Mouse (Mus musculus): ENCODE measurements at regions not wholly inside any gene's neighbourhood (a gene's known extent, or its start where the extent isn't known, plus 50 kb on each side); places are given as distances from the start of the nearest gene placed in this dataset.

DNA sequence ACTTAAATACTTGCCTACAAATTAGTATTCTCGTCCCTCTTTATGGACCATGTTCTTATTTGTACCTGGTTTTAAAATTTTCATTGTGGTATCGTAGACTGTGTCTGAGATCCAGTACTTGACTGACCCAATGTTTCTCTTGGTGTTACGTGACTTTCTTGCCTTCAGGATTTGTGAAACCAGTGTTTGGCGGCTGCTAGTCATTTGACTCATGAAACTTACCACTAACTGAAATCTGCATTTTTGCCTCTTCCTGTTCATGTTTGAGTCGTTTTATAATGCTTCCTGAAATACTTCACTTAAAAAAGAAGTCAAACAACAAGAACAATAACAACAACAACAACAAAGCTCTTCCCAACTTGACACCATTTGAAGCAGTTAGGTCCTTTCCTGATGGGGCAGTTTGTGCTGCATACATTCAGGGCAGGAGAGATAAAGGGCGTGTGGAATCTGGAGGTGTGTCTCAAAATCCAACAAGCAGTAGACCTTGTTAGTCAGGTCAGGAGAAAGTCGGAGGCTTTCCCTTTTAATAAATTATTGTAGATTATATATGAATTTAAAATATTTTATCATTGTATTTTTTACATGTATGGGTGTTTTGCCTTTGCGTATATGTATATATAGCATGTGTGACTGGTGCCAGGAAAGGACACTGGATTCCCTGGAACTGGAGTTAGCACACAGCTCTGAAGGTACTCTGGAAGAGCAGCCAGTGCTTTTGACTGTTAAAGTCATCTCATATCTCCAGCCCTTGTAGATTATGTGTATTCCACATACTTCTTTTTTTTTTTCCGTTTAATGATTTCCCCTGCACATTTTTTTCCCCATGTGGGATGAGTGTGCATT is 80.8 kb upstream of the Cdkn2b start:
- no peak for TF ChIP-seq CTCF (IDR thresholded peaks at IDR 0.05; ENCODE audit: low read depth)
- Histone ChIP-seq H3K4me1 (replicated peaks; ENCODE audit: insufficient read depth, low read length) (no peaks in the 10 kb centered on the region), H3K9ac (ENCODE audit: low read depth, low read length) (no peak overlapping the region), H3K4me2 (ENCODE audit: low read length) (no peak overlapping the region), H3K4me3 (replicated peaks; ENCODE audit: low read depth, low read length) (no peak overlapping the region), H3K27ac (no peak overlapping the region), H3K9me3 (replicated peaks; ENCODE audit: low read length) (no peaks in the 10 kb centered on the region), H3K36me3 (ENCODE audit: insufficient read depth, low read length) (no peaks in the 10 kb centered on the region), H3K27me3 (ENCODE audit: insufficient read depth, low read length) (no peaks in the 10 kb centered on the region)
- ATAC-seq (replicated peaks; ENCODE audit: low FRiP score, low read depth) (no peak), DNase-seq (ENCODE audit: low spot score) (no peak)
- 83% methylated on average over 9 of the region's 9 CpGs for WGBS

DNA sequence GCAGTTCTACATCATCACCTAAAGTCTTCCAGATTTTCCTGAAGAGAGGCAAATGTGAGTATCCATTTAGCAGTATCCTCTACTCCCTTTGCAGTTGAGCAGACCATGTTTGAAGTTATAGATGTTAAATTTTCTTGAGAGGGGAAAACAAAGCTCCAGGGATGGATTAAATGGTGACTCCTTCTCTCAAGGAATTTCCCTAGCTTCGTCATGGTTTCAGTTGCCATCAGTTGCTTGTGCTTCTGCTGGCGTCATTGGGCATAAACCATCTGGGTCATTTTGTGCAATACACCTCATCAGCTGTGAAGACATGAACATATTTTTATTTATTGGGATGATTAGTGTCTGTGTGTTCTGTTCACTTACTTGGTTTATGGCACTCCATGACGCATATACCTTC is 72.7 kb upstream of the Cdkn2b start:
- H3K27me3 ChIP-seq (ENCODE audit: insufficient read depth, low read length): no peaks in the 10 kb centered on the region
- H3K9me3 ChIP-seq (replicated peaks; ENCODE audit: low read length): no peaks in the 10 kb centered on the region
- H3K4me2 ChIP-seq (ENCODE audit: low read length): no peak overlapping the region
- no peak for DNase-seq (ENCODE audit: low spot score)
- no peak overlapping the region for H3K9ac ChIP-seq (ENCODE audit: low read depth, low read length)
- WGBS: 92% methylated on average over 3 of the region's 3 CpGs
- ATAC-seq (replicated peaks; ENCODE audit: low FRiP score, low read depth): no peak
- H3K36me3 ChIP-seq (ENCODE audit: insufficient read depth, low read length): no peaks in the 10 kb centered on the region
- no peaks in the 10 kb centered on the region for H3K4me1 ChIP-seq (replicated peaks; ENCODE audit: insufficient read depth, low read length)
- H3K4me3 ChIP-seq (replicated peaks; ENCODE audit: low read depth, low read length): no peak overlapping the region
- H3K27ac ChIP-seq: no peak overlapping the region
- TF ChIP-seq CTCF (IDR thresholded peaks at IDR 0.05; ENCODE audit: low read depth): no peak

DNA sequence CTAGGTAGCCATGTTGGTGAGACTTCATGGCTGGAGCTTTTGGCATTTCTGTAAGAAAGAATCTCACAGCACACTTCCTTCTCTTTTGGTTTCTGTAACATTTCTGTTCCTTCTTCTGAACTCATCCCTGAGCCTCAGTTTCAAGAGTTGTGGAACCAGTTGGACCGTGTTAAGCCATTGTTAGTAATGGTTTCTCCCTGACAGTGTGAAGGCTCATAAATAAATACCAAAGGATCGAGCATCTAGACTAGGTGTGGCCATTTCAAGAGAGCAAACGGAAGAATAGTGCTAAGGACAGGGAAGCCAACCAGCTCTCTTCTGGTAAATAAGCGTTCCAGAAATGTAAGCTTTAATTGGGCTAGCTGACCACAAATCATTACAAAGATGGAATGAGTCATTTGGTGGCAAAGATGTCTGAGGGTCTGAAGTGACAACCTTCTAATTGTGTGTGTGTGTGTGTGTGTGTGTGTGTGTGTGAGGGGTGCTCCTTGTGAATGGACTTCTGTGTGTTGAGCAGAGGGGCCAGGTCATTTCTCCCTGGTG is 71.7 kb upstream of the Cdkn2b start:
- Histone ChIP-seq H3K4me1 (replicated peaks; ENCODE audit: insufficient read depth, low read length) (no peaks in the 10 kb centered on the region), H3K27me3 (ENCODE audit: insufficient read depth, low read length) (no peaks in the 10 kb centered on the region), H3K36me3 (ENCODE audit: insufficient read depth, low read length) (no peaks in the 10 kb centered on the region), H3K27ac (no peak overlapping the region), H3K9ac (ENCODE audit: low read depth, low read length) (no peak overlapping the region), H3K4me2 (ENCODE audit: low read length) (no peak overlapping the region), H3K9me3 (replicated peaks; ENCODE audit: low read length) (no peaks in the 10 kb centered on the region), H3K4me3 (replicated peaks; ENCODE audit: low read depth, low read length) (no peak overlapping the region)
- no peak for ATAC-seq (replicated peaks; ENCODE audit: low FRiP score, low read depth)
- TF ChIP-seq CTCF (IDR thresholded peaks at IDR 0.05; ENCODE audit: low read depth): no peak
- DNase-seq (ENCODE audit: low spot score): no peak
- 67% methylated on average over 4 of the region's 4 CpGs for WGBS

DNA sequence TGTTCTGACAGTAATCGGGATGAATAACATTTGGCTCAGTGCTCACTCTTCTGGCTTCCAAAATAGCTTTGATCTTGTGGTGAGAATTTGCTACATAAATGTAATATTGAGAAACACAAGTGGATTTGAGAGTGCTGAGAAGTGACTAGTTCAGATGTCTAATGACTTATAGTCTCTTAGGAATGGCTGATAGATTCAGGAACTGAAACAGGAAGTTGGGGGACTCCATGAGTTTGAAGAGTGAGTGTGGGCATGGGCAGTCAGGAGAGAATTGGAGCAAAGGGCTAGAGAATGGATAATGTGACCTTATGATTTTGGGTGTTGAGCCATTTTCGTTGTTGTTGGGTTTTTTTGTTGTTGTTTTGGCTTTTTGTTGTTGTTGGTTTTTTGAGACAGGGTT is 70.9 kb upstream of the Cdkn2b start:
- Histone ChIP-seq H3K4me3 (replicated peaks; ENCODE audit: low read depth, low read length) (no peak overlapping the region), H3K36me3 (ENCODE audit: insufficient read depth, low read length) (no peaks in the 10 kb centered on the region), H3K4me1 (replicated peaks; ENCODE audit: insufficient read depth, low read length) (no peaks in the 10 kb centered on the region), H3K4me2 (ENCODE audit: low read length) (no peak overlapping the region), H3K27me3 (ENCODE audit: insufficient read depth, low read length) (no peaks in the 10 kb centered on the region), H3K27ac (no peak overlapping the region), H3K9ac (ENCODE audit: low read depth, low read length) (no peak overlapping the region), H3K9me3 (replicated peaks; ENCODE audit: low read length) (no peaks in the 10 kb centered on the region)
- DNase-seq (ENCODE audit: low spot score) (no peak), ATAC-seq (replicated peaks; ENCODE audit: low FRiP score, low read depth) (no peak)
- no peak for TF ChIP-seq CTCF (IDR thresholded peaks at IDR 0.05; ENCODE audit: low read depth)
- WGBS: 87% methylated on average over 2 of the region's 2 CpGs

DNA sequence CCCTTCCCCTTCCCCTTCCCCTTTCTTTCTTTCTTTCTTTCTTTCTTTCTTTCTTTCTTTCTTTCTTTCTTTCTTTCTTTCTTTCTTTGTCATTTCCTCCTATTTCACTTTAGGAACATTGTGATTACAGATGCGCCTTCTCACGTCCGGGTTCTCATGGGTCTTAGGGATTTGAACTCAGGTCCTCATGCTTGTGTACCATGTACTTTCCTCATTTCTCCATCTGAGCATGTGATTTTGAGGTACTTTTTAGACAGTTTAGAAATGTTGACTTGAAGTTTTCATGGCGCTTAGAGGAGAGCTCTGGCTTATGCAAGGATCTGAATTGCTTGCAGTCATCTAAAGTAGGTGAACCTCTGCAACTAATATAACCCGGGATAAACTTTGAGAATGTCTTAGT is 70.2 kb upstream of the Cdkn2b start:
- Histone ChIP-seq H3K9me3 (replicated peaks; ENCODE audit: low read length) (no peaks in the 10 kb centered on the region), H3K36me3 (ENCODE audit: insufficient read depth, low read length) (no peaks in the 10 kb centered on the region), H3K4me2 (ENCODE audit: low read length) (no peak overlapping the region), H3K27ac (no peak overlapping the region), H3K4me3 (replicated peaks; ENCODE audit: low read depth, low read length) (no peak overlapping the region), H3K4me1 (replicated peaks; ENCODE audit: insufficient read depth, low read length) (no peaks in the 10 kb centered on the region), H3K9ac (ENCODE audit: low read depth, low read length) (no peak overlapping the region), H3K27me3 (ENCODE audit: insufficient read depth, low read length) (no peaks in the 10 kb centered on the region)
- WGBS: 84% methylated on average over 5 of the region's 5 CpGs
- no peak for DNase-seq (ENCODE audit: low spot score)
- no peak for ATAC-seq (replicated peaks; ENCODE audit: low FRiP score, low read depth)
- no peak for TF ChIP-seq CTCF (IDR thresholded peaks at IDR 0.05; ENCODE audit: low read depth)

DNA sequence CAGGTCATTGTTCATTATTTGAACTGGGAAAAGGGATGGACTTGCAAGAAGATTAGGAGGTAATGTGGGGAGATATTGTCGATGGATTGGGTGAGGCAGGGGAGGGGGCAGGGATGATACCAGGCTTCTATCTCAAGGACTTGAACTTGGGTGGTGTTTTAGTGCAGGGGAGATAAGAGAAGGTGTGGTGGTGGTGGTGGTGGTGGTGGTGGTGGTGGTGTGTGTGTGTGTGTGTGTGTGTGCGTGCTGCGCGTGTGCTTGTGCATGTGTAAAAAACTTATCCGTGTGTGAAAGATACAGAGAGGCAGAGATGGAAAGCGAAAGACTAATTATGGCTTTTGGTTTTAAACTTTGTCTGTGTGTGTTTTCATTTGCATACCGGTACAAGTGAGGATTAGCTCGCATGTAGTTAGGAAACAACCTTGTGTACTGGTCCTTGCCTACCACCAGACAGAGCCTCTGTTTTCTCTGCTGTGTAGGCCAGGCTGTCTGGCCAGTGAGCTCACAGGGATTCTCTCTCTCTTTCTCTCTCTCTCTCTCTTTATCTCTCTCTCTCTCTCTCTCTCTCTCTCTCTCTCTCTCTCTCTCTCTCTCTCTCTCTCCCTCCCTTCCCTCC is 69.6 kb upstream of the Cdkn2b start:
- Histone ChIP-seq H3K36me3 (ENCODE audit: insufficient read depth, low read length) (no peaks in the 10 kb centered on the region), H3K4me2 (ENCODE audit: low read length) (no peak overlapping the region), H3K27ac (no peak overlapping the region), H3K27me3 (ENCODE audit: insufficient read depth, low read length) (no peaks in the 10 kb centered on the region), H3K4me1 (replicated peaks; ENCODE audit: insufficient read depth, low read length) (no peaks in the 10 kb centered on the region), H3K4me3 (replicated peaks; ENCODE audit: low read depth, low read length) (no peak overlapping the region), H3K9ac (ENCODE audit: low read depth, low read length) (no peak overlapping the region), H3K9me3 (replicated peaks; ENCODE audit: low read length) (no peaks in the 10 kb centered on the region)
- DNase-seq (ENCODE audit: low spot score): no peak
- no peak for ATAC-seq (replicated peaks; ENCODE audit: low FRiP score, low read depth)
- 99% methylated on average over 8 of the region's 8 CpGs for WGBS
- TF ChIP-seq CTCF (IDR thresholded peaks at IDR 0.05; ENCODE audit: low read depth): no peak
